Mouse (Mus musculus) lung, adult 18-20 months (tissue): Measurements from ENCODE around the gene Cyp4f13.
A peak's percentile ranks its signal among the peaks of the same experiment; 100 is the strongest.

Experiments
- DNase-seq, 2 experiments: peaks; one replicate each; pipeline ENCODE4 v3.0.0; 2022; ENCODE audit warnings: mixed read lengths in 2 of 2

The Cyp4f13 gene

GRCm38 (mm10) chr17:32947215-32947914 lies at the start of gene Cyp4f13:
Cyp4f13 (minus strand) TSS chr17:32947402.
- DNase-seq = peak; percentile 98 to 99

DNA sequence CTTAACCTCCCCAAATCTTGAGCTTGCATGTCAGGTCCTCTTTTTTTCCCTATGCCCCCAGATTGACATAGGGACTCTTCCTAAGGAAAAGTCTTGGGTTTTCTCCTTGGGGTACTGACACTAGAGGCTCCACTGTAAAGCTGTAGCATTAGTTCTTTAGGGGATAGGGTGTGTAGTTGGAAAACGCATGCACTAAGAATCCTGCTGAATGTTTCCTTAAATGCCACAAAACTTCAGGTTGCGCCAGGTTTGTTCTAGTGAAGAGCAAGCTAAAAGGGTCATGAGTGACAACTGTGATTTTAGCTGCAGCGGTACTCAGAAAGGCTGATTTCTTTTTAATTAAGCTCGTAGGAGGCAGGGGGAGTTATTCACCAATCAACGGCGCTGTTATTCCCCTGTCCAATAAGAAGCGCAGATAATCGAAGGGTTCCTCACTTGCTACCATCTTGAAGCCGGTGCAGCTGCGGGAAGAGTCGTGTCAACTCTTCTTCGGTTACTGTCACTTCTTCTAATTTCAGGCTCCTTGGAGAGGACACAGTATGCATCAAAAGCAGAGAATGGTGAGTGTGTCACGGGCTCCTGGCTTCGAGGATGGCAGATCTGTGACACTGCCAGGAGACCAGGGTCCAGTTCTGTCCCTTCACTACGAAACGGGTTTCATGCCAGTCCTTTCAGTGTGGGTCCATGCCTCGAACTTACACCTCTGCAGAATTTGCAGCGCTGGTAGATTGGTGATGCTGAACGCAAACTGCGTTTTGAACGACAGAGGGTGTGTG lies 45.7 kb upstream of the Cyp4f13 start, which contains the start of gene Zfp952:
TSS of gene Zfp952 (plus strand) at position 431 of the 776 bp plus-strand sequence.
- peak; percentile 87 to 89 for DNase-seq

- peak in 1 of 2 experiments; percentile 38 for DNase-seq
Measured at GRCm38 (mm10) chr17:32991965-32992698, 44.9 kb upstream of the Cyp4f13 start.

GRCm38 (mm10) chr17:32986301-32986700 lies 39.1 kb upstream of the Cyp4f13 start:
- no peak for DNase-seq

DNA sequence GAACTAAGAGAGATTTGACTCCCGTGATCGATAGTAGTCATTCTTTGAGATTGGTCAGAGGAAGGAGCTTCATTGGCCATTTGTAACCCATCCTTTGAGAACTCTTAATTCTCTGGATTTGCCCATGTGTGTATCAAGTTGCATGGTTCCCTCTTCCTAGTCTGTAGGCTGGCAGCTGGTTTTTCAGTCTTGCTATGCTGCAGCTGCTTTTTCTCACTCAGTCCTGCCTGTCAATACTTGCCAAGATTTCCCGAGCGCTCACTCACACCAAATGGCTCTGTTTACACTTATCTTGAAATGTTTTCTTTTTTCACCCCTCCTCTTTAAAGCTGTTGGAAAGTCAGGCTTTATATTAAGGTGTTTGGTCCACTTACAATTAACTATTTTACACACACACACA lies 34.2 kb upstream of the Cyp4f13 start:
- no peak for DNase-seq

DNA sequence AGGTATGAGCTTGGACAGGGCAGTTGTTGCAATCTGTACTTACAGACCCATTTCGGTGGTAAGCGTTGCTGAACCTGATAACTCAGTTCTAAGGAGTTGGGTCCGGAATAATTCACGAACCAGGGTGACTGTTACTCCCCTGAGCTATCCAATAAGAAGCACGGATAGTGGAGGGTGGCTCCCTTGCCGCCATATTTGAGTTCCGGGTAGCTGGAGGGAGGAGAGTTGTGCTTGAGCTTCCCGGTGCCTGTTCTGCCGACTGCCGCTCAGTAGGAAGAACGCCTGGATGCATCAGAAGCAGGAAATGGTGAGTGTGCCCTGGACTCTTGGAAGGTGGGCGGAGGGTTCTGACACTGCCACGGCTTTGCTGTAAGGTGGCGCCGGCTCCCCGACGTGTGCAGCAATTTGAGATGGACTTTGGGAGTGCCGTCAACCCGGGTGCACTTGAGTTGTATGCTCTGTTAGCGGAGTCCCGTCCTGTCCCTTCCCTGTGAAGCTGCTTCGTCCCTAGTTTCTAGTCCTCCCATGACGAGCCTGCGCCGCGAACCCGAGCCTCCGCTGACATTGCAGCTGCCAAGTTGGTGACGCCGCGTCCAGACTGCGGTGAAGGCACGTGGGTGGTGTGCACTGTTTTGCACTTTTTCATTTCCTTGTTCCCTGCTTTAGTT lies 18.6 kb upstream of the Cyp4f13 start, which contains the start of gene Zfp472:
TSS of gene Zfp472 (plus strand) at position 192 of the 668 bp plus-strand sequence.
- peak; percentile 93 to 94 for DNase-seq

GRCm38 (mm10) chr17:32965253-32965622 lies 18.0 kb upstream of the Cyp4f13 start:
- DNase-seq = no peak

- peak; percentile 73 to 79 for DNase-seq
Measured at GRCm38 (mm10) chr17:32951441-32951840, 4.2 kb upstream of the Cyp4f13 start.

DNA sequence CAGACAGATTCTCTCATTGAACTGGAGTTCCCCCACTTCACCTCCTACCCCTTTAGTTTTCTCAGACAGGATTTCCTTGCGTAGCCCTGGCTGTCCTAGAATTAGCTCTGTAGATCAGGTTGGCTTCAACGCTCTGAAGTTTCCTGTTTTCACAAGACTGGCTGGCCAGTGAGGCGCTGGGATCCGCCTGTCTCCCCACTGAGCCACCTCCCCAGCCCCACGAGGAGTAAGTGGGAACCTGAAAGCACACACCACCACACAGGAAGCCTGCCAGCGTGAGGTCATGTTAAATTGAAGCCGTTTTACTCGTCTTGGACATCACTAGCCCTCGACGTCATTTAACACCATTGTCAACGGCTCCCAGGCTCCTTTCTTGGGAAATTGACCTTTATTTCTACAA lies 3.8 kb upstream of the Cyp4f13 start:
- DNase-seq = no peak

GRCm38 (mm10) chr17:32950136-32950535 lies 2.9 kb upstream of the Cyp4f13 start:
- no peak for DNase-seq

GRCm38 (mm10) chr17:32946716-32947115 lies 486 bp downstream of the Cyp4f13 start:
- peak in 1 of 2 experiments; percentile 21 for DNase-seq

- no peak for DNase-seq
Measured at GRCm38 (mm10) chr17:32944402-32945035, 2.7 kb downstream of the Cyp4f13 start.

- no peak for DNase-seq
Measured at GRCm38 (mm10) chr17:32943661-32944060, 3.5 kb downstream of the Cyp4f13 start.

DNA sequence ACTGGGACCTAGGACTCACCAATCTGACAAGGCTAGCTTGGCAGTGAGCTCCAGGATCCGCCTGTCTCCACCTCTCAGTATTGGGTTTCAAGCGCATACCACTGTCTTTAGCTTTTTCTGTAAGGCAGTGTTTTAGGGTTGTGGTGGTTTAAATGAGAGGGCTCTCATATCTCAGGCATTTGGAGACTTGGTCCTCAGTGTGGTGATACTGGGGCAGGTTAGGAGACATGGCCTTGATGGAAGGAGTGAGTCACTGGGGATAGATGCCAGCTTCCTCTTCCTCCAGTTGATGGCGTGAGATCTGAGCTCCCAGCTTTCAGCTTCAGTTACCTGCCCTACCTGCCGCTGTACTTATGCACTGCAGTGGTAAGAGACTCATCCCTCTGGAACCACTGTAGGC lies 7.4 kb downstream of the Cyp4f13 start:
- no peak for DNase-seq

GRCm38 (mm10) chr17:32927803-32928202 lies 19.4 kb downstream of the Cyp4f13 start:
- DNase-seq = no peak

GRCm38 (mm10) chr17:32924658-32925312 lies 22.4 kb downstream of the Cyp4f13 start:
- peak; percentile 74 to 84 for DNase-seq

- DNase-seq = no peak
Measured at GRCm38 (mm10) chr17:32923681-32924080, 23.5 kb downstream of the Cyp4f13 start.

DNA sequence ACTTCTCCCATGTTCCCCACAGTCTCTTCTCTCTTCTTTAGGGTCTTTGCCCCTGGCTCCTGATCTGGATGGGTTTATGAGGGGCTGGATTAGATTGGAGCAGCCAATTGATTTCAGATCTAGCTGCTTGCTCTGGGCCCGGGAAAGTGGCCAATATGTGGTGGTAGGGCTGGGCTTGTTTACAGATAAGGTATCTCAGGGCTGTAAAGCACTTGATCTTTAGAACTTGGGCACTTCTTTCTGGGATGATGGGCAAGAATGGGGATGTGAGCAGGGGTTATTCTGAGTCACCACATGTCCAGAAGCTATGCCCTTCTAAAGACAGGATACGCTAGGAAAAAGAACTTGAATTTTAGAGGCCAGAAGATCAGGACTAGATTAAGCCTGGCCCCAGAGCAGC lies 28.1 kb downstream of the Cyp4f13 start:
- no peak for DNase-seq

GRCm38 (mm10) chr17:32917131-32917530 lies 30.1 kb downstream of the Cyp4f13 start, which contains the start of gene Cyp4f14:
Cyp4f14 (minus strand) TSS chr17:32917342.
- DNase-seq = no peak

- no peak for DNase-seq
Measured at GRCm38 (mm10) chr17:32916075-32916474, 31.1 kb downstream of the Cyp4f13 start.

DNA sequence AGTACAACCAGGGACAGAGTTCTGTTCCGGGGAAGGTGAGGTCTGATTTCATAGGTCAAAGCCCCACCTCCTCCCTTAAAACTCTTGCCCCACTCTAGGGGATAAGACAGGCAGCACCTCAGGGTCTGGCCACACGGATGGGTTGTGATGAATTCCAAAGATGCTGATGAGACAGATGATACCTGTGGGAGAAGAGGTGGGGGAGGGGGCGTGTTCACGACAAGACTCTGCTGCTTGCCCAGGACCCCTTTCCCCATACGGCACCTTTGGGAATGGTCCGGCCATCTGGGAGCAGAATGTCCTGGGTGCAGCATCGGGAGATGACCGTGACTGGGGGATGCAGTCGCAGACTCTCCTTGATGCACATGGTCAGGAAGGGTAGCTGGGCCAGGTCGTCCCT lies 41.0 kb downstream of the Cyp4f13 start:
- DNase-seq = no peak

GRCm38 (mm10) chr17:32905239-32905638 lies 42.0 kb downstream of the Cyp4f13 start:
- DNase-seq = peak; percentile 29 to 45
